Mouse (Mus musculus): ENCODE measurements around the gene 1500011B03Rik.
"Not testable (repeated sequence)": the region's sequence is repeated elsewhere in the genome, so short reads cannot be mapped to it uniquely, and the experiment has no call there.

The 1500011B03Rik gene

DNA sequence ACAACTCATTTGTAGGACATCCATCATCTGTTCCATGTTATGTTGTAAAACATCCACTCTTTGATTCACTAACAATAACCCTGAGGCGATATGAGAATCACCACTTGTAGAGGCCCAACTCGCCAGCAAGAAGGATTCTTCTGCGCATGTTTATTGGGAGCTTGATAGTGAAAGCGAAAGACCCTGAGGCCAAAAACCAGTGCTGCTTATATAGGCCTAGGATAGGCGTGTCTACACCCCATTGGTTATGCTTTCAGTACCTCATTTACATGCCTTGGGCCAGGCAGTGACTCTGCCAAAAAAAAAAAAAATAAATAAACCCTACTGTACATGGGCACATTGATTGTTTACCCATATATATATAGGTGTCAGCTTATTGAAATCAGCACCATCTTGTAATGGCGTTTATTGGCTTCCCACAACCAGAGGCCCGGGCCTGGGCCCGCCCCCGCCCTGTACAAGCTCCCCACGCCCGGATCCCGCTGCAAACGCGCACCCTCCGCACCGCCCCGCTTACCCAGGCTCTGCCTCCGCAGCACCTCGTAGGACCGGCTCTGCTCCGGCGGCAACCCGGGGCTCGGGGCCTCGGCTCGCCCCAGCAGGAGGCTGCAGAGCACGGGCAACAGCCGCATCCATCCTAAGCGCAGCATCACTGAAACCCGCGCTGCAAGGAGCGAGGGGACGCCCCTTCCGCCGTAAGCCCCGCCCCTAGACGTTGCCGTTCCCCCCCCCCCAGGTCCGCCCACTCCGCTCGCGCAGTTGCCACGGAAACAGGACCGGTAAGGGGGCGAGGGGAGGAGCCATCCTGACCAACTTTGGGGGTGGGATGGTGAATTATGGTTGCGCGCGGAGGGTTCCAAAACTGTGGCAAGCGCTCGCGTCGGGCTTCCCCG lies at the start of gene 1500011B03Rik:
Gene 1500011B03Rik (minus strand): TSS at position 673 of the 893 bp plus-strand sequence.
- peak; percentile 95 for DNase-seq

DNA sequence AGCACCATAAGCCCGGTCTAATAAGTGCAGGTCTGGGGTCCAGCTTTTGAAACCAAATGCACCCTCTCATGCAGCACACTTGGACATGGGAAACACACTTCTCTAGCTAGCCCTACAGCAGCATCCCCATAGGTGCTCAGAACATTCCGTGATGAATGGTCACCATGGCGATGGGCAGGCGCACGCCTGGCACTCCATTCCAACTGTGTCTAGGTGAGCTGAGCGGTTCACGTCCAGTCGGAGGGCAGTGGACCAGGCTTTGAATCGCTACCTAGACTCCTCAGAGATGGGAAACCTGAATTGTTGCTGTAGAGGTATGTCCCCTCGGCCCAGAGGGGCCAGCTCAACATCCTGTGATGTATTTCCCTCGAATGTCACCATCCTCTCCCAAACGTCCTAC lies 42.0 kb upstream of the 1500011B03Rik start:
- no peak for DNase-seq

DNA sequence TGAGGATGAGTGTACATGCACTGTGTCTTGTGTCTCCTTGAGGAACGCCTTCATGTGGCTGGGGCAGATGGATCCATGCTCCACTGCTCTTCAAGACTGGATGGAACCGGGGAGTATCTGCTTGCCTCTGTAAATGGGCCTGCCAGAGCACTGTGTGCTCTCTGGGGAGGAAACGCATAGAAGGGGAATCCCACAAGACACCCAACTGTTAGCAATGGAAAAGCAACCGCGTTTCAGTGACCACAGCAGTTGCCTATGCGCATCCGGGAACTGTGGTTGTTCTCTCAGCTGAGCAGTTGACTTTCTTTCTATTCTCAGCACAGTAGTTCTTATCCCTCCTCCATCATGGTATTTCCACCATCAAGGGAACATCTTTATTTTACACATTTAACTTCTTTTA lies 41.5 kb upstream of the 1500011B03Rik start:
- no peak for DNase-seq

DNA sequence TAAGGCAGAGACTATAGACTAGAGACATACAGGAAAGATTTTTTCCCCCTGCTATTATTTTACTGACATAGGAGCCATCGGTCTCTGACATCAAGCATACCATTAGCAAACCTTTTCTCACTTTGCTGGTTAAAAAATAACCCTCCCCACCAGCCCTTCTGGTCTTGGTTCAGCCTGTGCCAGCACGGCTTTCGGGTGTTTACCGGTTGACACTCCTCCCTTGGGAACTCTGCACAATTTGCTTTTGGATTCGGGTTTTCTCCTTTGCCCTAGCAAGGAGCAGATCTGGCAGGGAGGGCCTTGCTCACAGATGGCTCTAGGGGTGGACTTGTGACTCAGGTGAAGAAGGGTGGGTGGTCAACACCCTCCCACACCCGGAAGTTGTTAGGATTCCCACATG lies 38.5 kb upstream of the 1500011B03Rik start:
- peak; percentile 16 to 26 for DNase-seq

DNA sequence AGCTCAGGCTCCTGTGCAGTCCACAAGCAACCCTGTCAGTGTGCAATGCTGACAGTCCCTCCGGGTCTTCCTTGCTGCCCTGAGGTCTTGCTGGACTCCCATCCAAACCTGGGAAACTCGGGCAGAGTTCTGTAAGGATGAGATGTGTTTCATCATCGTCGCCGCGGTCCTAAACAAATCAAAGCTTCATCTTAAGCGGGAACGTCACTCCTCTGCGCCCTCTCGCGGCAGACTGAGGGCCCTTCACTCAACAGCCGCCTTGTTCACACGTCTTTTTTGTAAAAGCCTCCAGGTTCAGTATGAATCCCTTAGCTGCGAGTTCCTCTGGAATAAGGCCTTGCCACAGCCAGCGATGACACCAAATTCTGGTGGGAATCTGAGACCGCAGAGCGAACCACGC lies 36.0 kb upstream of the 1500011B03Rik start:
- peak; percentile 91 to 92 for DNase-seq

DNA sequence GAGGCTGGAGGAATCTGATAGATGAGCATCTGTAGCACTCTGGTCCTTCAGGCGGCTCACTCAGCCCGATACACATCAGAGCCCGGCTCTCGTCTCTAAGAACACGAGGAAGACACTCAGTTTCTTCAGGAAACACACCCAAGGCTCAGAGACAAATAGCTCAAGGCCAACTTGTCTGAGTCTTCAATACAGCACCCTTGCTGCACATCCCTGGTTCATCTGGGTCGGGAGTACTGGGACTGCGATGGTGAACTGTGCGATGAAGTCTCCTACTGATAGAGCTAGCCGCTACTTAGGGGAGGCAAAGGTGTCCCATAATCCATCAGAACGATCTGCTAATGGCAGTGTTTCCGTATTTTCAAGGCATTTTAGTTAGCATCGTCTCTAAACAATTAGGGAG lies 35.3 kb upstream of the 1500011B03Rik start, which contains the start of gene Gm9936:
Gene Gm9936 (minus strand): TSS at position 101 of the 400 bp plus-strand sequence.
- peak in 1 of 2 experiments; percentile 1 for DNase-seq

DNA sequence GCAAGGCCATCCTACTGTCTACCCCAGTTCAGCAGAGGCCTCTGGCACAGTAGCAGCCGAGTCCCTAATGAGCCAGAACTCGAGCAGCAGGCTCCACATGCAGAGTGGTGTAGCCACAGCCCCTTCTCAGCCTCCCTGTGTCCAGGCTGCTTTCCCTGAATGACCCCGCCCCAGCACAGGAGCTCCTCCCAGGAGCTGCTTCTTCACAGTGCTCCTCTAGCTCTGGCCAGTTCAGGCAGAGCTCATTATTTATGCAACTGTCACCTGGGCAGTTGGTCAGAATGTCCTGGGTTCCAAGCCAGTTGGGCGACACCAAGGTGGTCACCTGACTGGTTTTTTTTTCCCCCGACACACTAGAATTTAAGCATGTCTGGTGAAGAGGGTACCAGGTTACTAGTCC lies 30.1 kb upstream of the 1500011B03Rik start, which contains the start of gene 4930519G04Rik:
Gene 4930519G04Rik (plus strand): TSS at position 301 of the 400 bp plus-strand sequence.
- not testable (repeated sequence) for DNase-seq

DNA sequence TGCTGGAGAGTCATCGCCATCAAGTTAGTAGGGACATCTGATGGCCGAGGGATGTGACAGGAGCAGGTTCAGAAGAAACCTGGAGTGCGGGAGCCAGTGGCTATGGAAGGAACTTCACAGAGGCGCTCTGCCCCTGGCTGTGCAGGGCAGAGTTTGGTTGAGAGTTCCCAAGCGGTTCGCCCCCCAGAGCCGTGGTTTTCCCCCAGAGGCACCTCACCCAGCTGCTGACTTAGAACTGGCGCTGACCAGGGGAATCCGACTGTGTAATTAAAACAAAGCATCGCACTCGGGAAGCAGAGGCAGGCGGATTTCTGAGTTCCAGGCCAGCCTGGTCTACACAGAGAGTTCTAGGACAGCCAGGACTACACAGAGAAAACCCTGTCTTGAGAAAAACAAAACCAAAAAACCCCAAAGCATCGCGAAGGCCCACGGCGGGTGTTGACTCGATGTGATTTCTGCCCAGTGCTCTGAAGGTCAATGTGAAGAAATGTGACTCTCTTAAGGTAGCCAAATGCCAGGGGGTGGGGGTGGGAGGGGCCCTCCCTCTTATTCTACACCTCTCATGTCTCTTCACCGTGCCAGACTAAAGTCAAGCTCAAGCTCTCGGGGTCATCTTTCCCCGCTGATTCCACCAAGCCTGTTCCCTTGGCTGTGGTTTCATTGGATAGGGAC lies 28.4 kb upstream of the 1500011B03Rik start:
- DNase-seq = no peak

DNA sequence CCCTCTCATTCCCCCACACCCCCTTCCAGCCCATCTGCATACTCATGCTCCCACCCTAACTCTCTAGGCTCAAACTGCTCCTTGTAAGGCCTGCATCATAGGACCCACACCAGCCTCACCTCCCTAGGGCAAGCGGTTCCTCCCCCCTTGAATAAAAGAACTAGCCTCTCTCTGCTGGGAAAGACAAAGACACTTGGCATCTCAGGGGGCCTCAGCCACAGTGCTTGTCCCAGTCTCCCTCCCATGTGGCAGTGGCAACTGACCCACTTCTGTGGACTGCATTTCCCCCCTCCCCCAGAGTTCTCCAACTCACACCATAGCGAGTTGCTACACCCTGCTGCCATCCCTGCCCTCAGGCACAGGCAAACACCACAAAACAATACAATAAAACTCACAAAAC lies 21.1 kb upstream of the 1500011B03Rik start:
- DNase-seq = not testable (repeated sequence)

DNA sequence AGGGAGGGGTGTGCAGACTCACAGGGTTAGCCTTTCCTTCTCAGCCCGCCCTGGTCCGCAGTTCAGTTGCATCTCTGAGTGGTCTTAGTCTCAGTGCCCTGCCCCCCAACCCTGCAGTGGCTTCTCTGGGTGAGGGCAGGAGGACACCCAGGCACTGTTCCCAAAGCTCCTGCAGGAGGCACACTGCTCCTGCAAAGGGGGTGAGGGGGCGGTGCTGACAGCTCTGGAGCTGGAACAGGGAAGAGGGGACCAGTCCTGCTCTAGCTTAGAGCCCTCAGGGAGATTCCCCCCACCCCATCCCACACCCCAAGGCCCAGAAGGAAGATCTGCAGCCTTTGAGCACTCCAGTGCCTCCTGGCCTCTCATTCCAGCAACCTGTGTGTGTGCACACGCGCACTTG lies 19.4 kb upstream of the 1500011B03Rik start:
- peak; percentile 31 to 36 for DNase-seq

DNA sequence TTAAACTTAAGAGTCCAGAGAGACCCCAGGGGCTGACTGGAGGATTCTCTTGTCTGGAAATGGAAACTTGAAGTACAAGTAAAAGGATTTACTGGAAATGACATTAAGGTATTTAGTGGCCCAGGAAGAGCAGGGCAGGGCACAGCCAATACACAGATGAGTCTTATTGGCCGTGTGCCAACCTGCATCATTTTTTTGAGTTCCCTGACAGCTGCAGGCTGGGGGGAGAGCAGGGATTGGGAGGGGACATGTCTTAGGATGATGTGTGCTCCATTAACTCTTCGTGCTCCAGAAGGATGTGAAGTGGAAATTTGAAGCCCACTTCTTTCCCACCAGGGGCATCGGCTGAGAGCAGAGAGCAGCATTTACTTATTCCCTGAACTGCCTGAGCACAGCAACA lies 18.9 kb upstream of the 1500011B03Rik start:
- DNase-seq = peak; percentile 56 to 61

DNA sequence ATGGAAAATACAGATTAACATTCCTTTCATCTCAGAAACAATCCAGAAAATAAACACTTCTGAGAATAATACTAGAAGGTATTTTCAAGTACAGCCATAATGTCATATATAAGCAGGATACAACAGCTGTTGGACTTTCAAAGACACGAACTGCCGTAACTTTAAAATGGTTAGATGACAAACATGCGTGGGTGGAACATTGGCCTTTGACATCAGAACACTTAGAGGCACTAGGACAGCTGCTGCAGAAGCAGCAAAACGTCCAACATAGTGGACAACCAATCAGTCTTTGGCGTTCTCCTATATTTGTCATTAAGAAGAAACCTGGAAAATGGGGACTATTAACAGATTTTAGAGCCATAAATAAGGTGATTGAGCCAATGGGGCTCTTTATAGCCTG lies 17.2 kb upstream of the 1500011B03Rik start:
- not testable (repeated sequence) for DNase-seq

DNA sequence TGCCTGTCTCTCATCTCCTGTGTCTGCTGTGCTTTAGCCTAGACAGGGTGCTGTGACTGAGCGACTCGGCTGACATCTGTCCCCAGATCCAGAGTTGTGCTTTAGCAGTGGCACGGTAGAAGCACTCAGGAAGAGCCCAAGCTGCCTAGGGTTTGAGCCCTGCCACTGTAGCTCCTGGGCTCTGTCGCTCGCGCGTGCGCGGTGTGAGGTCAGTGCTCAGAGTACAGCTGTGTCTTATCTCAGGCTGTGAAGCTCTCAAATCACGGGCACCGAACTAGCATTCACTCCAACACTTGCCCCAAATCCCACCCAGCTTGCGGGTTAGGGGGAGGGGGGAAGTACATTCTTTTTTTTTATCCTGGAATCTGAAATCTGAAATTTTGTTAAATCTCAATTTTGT lies 13.6 kb upstream of the 1500011B03Rik start:
- DNase-seq = no peak

DNA sequence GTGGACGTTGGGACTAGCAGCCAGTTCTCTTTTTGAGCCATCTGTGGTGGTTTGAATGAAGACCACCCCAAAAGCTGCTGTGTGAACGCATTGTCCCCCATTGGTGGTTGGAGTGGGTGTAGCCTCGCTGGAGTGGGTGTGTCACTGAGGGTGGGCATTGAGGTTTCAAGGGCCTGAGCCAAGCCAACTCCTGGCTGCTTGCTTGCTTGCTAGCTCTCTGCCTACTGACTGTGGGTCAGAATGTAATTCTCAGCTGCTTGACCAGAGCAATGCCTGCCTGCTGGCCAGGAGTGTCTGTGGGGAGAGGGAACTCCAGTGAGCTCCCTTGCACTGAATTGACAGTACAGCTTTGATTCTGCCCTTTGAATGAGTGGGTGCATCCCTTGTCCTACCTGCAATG lies 6.5 kb upstream of the 1500011B03Rik start:
- no peak for DNase-seq

DNA sequence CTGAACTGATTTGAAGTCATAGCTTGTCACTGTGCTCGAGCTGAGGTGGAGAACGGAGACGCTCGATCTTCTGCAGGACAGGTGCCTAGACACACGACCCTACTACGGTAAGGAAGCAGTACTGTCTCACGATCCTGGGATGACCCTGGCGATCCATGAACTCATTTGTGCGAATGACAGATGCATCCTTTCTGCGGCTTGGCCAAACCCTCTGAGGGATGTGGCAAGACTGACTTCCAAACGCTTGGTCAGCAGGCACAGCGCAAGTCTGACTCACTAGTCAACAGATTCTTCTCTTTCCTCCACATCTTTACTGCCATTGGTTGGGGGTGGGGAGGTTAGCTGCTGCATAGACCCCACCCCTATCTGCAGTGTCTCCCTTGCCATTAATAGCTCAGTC lies 4.2 kb upstream of the 1500011B03Rik start:
- DNase-seq = peak in 1 of 2 experiments; percentile 23

DNA sequence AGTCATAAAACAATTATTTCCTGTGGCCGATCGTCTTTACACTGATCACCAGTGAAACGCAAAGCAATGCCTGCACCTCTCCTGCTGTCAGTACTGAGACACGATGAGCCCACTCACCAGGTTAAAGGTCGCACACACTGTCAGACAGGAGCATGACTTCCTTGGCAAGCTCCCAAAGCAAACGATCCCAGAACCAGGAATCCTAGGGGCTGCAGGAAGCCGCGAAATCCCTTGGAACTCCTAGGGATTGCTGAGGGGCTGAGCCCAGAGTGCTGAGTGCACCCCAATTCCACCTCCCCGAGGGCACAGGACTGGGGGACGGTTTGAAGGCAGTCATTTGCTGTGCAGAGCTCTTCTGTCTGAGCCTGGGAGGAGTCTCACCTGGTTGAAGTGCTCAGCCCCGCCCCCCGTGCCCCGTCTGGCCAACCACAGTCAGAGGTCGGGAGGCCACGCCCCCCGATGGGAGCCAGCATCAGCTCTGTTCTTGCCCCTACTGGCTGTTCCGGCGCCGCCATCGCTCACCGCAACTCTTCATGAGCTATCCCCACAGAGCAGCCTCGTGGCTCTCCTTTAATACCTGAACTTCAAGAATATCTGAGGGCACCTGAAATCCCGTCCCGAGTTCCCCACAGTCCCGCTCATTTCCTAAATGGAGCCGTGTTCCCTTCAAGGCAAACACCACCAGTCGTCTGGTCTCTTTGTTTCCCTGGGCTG lies 2.9 kb upstream of the 1500011B03Rik start:
- peak; percentile 88 to 90 for DNase-seq

DNA sequence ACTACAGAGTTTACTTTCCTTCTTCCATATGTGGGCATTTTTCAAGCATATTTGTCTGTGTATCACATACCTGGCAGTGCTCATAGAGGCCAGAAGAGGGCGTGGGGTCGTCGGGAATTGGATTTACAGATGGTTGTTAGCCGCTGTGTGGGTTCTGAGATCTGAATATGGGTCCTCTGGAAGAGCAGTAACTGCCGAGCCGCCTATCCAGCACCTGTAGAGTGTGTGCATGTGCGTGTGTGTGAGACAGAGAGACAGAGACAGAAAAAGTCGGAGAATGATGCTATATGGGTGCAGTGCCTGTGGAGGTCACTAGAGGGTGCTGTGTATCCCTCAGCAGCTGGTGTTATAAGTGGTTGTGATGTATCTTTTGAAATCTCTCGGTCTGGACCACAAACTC lies 929 bp upstream of the 1500011B03Rik start:
- peak; percentile 61 to 69 for DNase-seq

DNA sequence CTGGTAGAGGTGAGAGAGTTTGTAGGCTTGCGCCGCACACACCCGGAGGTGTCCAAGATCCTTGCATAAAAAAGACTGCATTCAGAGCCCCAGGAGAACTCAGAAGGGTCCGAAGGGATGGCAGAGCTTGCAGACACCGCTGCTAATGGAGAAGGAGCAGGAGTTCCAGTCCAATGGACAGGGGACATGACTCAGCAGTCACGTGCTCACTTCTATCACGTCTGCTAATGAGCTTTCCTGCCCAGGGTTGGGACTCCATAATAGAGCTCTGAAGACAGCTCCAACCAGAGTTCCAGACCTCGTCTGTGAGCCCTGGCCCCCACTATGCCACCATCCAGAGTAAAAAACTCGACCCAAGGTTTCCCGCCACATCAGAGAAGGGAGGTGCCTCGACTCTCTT lies 5.1 kb downstream of the 1500011B03Rik start:
- no peak for DNase-seq

DNA sequence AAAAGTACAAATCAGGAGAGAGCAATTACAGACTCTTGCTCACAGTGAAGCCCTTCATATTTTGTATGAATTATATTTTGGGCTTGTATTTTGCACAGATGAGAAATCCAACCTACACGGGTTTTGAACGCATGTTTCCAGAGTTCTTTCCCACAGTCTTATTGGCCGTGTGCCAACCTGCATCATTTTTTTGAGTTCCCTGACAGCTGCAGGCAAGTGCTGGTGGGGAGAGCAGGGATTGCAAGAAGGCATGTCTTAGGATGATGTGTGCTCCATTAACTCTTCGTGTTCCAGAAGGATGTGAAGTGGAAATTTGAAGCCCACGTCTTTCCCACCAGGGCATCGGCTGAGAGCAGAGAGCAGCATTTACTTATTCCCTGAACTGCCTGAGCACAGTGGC lies 6.7 kb downstream of the 1500011B03Rik start:
- peak in 1 of 2 experiments; percentile 48 for DNase-seq

DNA sequence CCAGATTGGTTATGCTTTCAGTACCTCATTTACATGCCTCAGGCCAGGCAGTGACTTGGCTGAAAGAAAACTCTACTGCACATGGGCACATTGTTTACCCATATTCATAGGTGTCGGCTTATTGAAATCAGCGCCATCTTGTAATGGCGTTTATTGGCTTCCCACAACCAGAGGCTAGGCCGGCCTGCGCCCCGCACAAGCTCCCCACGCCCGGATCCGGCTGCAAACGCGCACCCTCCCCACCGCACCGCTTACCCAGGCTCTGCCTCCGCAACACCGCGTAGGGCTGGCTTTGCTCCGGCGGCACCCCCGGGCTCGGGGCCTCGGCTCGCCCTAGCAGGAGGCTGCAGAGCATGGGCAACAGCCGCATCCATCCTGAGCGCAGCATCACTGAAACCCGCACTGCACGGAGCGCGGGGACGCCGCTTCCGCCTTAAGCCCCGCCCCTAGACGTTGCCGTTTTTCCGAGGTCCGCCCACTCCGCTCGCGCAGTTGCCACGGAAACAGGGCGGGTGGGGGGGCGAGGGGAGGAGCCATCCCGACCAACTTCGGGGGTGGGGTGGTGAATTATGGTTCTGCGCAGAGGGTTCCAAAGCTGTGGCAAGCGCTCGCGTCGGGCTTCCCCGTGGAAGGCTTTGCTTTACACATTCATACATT lies 9.6 kb downstream of the 1500011B03Rik start:
- peak; percentile 96 to 97 for DNase-seq

DNA sequence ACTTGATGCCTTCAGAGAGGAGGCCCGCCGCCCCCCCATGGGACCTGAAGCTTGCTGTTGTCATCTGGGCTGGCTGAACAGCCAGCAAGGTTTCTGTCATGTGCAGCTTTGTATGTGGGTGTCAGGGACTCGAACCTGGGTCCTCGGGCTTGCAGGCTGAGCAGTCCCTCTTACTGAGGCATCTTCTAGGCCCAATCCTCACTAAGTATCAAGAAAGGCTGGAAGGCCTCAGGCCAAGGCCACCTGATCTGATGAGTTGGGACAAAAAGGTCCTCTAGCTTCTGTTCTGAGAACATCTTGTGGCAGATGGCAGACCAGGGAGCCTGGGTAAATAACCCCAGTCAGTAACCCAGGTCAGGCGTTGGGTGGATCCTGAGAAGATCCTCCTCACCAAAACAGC lies 13.4 kb downstream of the 1500011B03Rik start:
- DNase-seq = no peak

DNA sequence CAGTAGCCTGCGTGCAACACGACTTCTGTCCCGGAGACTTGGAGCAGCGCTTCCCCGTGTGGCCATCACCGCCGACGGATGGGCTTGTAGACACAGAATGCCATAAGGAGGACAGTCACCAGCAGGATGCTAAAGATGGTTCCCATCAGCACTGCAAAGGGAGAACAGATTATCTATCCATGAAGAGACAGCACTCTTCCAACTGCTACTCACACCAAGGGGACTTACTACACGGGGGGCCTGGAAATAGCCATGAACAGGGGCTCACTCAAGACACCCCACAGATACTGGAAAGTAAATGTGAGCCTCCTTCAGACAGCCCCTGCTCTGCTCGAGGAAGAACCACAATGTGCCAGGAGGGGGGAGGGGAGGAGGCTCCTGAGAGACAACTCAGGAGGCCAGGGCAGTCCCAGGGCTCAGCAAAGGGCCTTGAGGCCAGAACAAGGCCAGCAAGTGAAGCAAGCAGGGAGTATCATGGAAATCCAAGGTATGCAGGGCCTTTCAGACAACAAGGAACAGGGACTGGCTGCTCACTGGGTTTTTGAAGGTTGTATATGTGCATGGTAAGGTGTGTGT lies 14.0 kb downstream of the 1500011B03Rik start:
- DNase-seq = peak; percentile 47 to 51
